Mouse (Mus musculus) hindbrain, postnatal 0 days (tissue): Measurements from ENCODE around the gene 4933415A04Rik. TPM values are rescaled to one million over a fixed set of nuclear protein-coding genes. Genes with fewer than 3 reads are reported as not detected.

Experiments used
- ATAC-seq: fragments of 200-750 bp; cut with Nextera tagmentation; 2 replicates; pipeline ENCODE4 v1.8.0; 2017; ENCODE audit warnings: mild to moderate bottlenecking, moderate TSS enrichment, moderate library complexity
- DNase-seq: peaks from one replicate; pipeline ENCODE4 v3.0.0-alpha.2; 2015; ENCODE audit warnings: low spot score
- H3K27ac ChIP-seq: fragments of 300-500 bp; sonication (generic); 2 replicates; pipeline ENCODE4 v1.5.1; 2014; ENCODE audit warnings: mild to moderate bottlenecking
- H3K27me3 ChIP-seq: fragments of 300-500 bp; sonication (generic); 2 replicates; pipeline ENCODE4 v1.6.1; 2014; ENCODE audit warnings: low read length, mixed read lengths; ENCODE audit not compliant: insufficient read depth
- H3K36me3 ChIP-seq: fragments of 300-500 bp; sonication (generic); 2 replicates; pipeline ENCODE4 v1.6.1; 2014; ENCODE audit warnings: low read length, mixed read lengths; ENCODE audit not compliant: insufficient read depth
- H3K4me1 ChIP-seq: fragments of 300-500 bp; sonication (generic); 2 replicates; pipeline ENCODE4 v1.6.1; 2014; ENCODE audit warnings: antibody characterized with exemption, low read length, mixed read lengths; ENCODE audit not compliant: insufficient read depth
- H3K4me2 ChIP-seq: fragments of 300-500 bp; sonication (generic); 2 replicates; pipeline ENCODE4 v1.6.1; 2014; ENCODE audit warnings: low read depth, mild to moderate bottlenecking, low read length, moderate library complexity, mixed read lengths
- H3K4me3 ChIP-seq: fragments of 300-500 bp; sonication (generic); 2 replicates; pipeline ENCODE4 v1.5.1; 2014; ENCODE audit warnings: low read length
- H3K9ac ChIP-seq: fragments of 300-500 bp; sonication (generic); replicated peaks from 2 replicates; pipeline ENCODE4 v1.6.1; 2014; ENCODE audit warnings: mild to moderate bottlenecking, low read length, moderate library complexity, mixed read lengths
- H3K9me3 ChIP-seq: fragments of 300-500 bp; sonication (generic); 2 replicates; pipeline ENCODE4 v1.6.1; 2016; ENCODE audit warnings: low read length, mixed read lengths
- CTCF ChIP-seq: IDR thresholded peaks from 2 replicates; pipeline ENCODE4 v1.5.1; 2016; ENCODE audit warnings: antibody characterized with exemption, control low read depth, low read depth
- WGBS: fragments of 180-500 bp; shearing (Covaris S2); extraction: QIAGEN DNeasy Blood & Tissue Kit; methylation state at CpG from one replicate; pipeline ENCODE4 v1.1.7; 2014; 5-methylcytosine and 5-hydroxymethylcytosine counted together
- polyA plus RNA-seq: library from polyadenylated mRNA; unstranded; fragments of >200 nt; fragmentation: Nextera tagmentation; extraction: Ambion mirVana; gene quantifications from 2 replicates; pipeline ENCODE4 v1.2.1, GENCODE M21; 2015
- total RNA-seq: library from RNA; depleted of rRNA; stranded (reverse); fragments of >200 nt; gene quantifications from 2 replicates; pipeline ENCODE4 v1.2.3, GENCODE M21; 2014

4933415A04Rik gene
- total and polyA plus RNA-seq, 2 experiments from 2014 or later: 0.99 to 2.9 TPM

- 31% methylated on average over 18 of the region's 18 CpGs for WGBS
- H3K27me3 ChIP-seq: no peaks in the 10 kb centered on the region
- H3K9me3 ChIP-seq: no peaks in the 10 kb centered on the region
- TF ChIP-seq CTCF: no peak
- no peaks in the 10 kb centered on the region for H3K36me3 ChIP-seq
- peak overlapping the region; percentile 1 for H3K4me3 ChIP-seq
- peak overlapping the region; percentile 51 for H3K4me2 ChIP-seq
- peak overlapping the region; percentile 64 for H3K27ac ChIP-seq
- DNase-seq (no peak), ATAC-seq (peak; percentile 19)
- peak overlapping the region; percentile 41; the same call in 1 of the 2 replicates for H3K9ac ChIP-seq
- peaks cover 13% of the 10 kb centered on the region for H3K4me1 ChIP-seq
Measured at GRCm38 (mm10) chr11:43626927-43627645, 40.2 kb downstream of the 4933415A04Rik start.

- no peaks in the 10 kb centered on the region for H3K36me3 ChIP-seq
- H3K27me3 ChIP-seq: no peaks in the 10 kb centered on the region
- H3K4me1 ChIP-seq: peaks cover 18% of the 10 kb centered on the region
- TF ChIP-seq CTCF: no peak
- H3K27ac ChIP-seq: no peak overlapping the region
- no peaks in the 10 kb centered on the region for H3K9me3 ChIP-seq
- no peak for ATAC-seq
- no peak overlapping the region for H3K9ac ChIP-seq
- no peak overlapping the region for H3K4me3 ChIP-seq
- DNase-seq: no peak
- WGBS: 92% methylated on average over 9 of the region's 9 CpGs
- no peak overlapping the region for H3K4me2 ChIP-seq
Measured at GRCm38 (mm10) chr11:43631645-43632044, 44.8 kb downstream of the 4933415A04Rik start.

GRCm38 (mm10) chr11:43632566-43632965 is 45.7 kb downstream of the 4933415A04Rik start:
- WGBS: 48% methylated on average over 4 of the region's 4 CpGs
- H3K36me3 ChIP-seq: no peaks in the 10 kb centered on the region
- 0 out of 2 replicates have a peak overlapping the region, but pooled peaks have one; percentile 20 for H3K27ac ChIP-seq
- no peaks in the 10 kb centered on the region for H3K9me3 ChIP-seq
- no peak for TF ChIP-seq CTCF
- no peak overlapping the region for H3K9ac ChIP-seq
- H3K4me1 ChIP-seq: peaks cover 10% of the 10 kb centered on the region; the same call in 1 of the 2 replicates
- ATAC-seq: no peak
- no peak overlapping the region for H3K4me3 ChIP-seq
- DNase-seq: no peak
- no peaks in the 10 kb centered on the region for H3K27me3 ChIP-seq
- H3K4me2 ChIP-seq: no peak overlapping the region

DNA sequence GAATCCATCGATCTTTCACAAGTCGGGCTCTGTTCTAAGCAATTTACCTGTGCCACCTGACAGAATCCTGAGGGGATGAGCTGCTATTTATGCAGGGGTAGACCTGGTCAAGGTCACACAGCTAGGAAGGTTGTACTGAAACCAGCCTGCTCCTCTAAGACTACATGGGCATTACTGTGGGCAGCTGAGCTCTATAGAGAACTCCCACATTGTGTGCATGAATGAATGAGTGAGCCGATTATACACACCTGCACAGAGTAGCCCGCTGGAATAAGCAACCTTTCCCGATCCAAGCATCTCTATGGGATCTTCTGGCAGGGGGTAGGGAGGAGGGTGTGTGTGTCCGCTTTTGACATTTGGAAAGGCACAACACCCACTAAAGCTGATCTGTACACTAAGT is 46.3 kb downstream of the 4933415A04Rik start:
- H3K27me3 ChIP-seq: no peaks in the 10 kb centered on the region
- H3K4me3 ChIP-seq: no peak overlapping the region
- H3K4me1 ChIP-seq: peaks cover 10% of the 10 kb centered on the region; the same call in 1 of the 2 replicates
- peak overlapping the region; percentile 58; the same call in 1 of the 2 replicates for H3K27ac ChIP-seq
- 77% methylated on average over 6 of the region's 6 CpGs for WGBS
- peak; percentile 22; the same call in 1 of the 2 replicates for ATAC-seq
- H3K9me3 ChIP-seq: no peaks in the 10 kb centered on the region
- 0 out of 2 replicates have a peak overlapping the region, but pooled peaks have one; percentile 21 for H3K9ac ChIP-seq
- no peak for TF ChIP-seq CTCF
- no peak overlapping the region for H3K4me2 ChIP-seq
- no peaks in the 10 kb centered on the region for H3K36me3 ChIP-seq
- DNase-seq: no peak

DNA sequence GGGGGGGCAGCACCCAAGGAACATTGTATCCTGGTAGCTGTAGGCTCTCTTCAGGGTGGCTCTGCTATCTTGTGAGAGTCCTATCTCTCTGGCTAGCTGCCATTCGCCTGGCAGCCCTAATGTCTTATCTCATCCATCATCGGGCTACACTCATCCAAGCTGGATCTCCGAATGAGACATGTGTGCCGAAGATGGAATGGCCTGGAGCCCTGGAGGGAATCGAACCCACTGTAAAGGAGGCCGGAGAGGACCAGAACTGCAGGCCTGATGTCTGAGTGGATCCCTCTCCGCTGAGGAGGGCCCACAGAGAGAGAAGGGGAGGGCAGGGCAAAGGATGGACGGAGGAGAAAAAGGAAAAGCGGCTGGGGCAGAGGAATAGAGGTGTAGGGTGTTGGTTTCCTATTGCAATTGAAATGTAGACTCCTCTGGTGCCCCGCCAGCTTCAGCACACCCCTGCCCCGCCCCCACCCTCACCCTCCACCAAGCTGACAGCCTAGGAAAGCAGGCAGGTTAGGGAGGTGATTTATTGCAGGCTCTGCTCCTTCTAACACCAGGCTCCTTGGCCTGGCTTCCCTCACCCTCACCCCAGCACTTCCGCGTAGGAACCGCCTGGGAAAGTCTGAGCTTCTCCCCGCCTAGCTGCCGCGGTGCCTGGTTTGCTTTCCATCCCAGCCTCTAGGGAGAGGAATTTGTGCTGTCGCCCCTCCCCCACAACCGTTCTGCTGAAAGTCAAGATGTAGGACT is 47.0 kb downstream of the 4933415A04Rik start:
- peak; percentile 6; the same call in 1 of the 2 replicates for TF ChIP-seq CTCF
- Histone ChIP-seq H3K4me2 (0 out of 2 replicates have a peak overlapping the region, but pooled peaks have one; percentile 23), H3K4me1 (peaks cover 10% of the 10 kb centered on the region; the same call in 1 of the 2 replicates), H3K9ac (0 out of 2 replicates have a peak overlapping the region, but pooled peaks have one; percentile 21), H3K27me3 (no peaks in the 10 kb centered on the region), H3K9me3 (no peaks in the 10 kb centered on the region), H3K27ac (peak overlapping the region; percentile 58), H3K4me3 (no peak overlapping the region), H3K36me3 (no peaks in the 10 kb centered on the region)
- ATAC-seq: peak; percentile 61
- peak; percentile 75 for DNase-seq
- WGBS: 18% methylated on average over 19 of the region's 19 CpGs

GRCm38 (mm10) chr11:43636761-43637160 is 49.9 kb downstream of the 4933415A04Rik start:
- Histone ChIP-seq H3K4me3 (no peak overlapping the region), H3K27me3 (no peaks in the 10 kb centered on the region), H3K36me3 (no peaks in the 10 kb centered on the region), H3K9ac (no peak overlapping the region), H3K27ac (no peak overlapping the region), H3K9me3 (no peaks in the 10 kb centered on the region), H3K4me1 (peaks cover 10% of the 10 kb centered on the region; the same call in 1 of the 2 replicates), H3K4me2 (no peak overlapping the region)
- WGBS: 51% methylated on average over 4 of the region's 4 CpGs
- DNase-seq (no peak), ATAC-seq (no peak)
- TF ChIP-seq CTCF: no peak
